Mouse (Mus musculus) CH12.LX (cell line): ENCODE measurements at regions not wholly inside any gene's neighbourhood (a gene's known extent, or its start where the extent isn't known, plus 50 kb on each side); places are given as distances from the start of the nearest gene placed in this dataset.

Source experiments
- DNase-seq: peaks from one replicate; pipeline ENCODE4 v3.0.0-alpha.2; 2013; ENCODE audit errors: extremely low read depth
- H3K27ac ChIP-seq: 2 replicates; pipeline ENCODE4 v1.5.1; 2012; ENCODE audit warnings: low read depth, mild to moderate bottlenecking, control low read depth, moderate library complexity; ENCODE audit not compliant: insufficient read depth
- H3K27me3 ChIP-seq: replicated peaks from 2 replicates; pipeline ENCODE3; 2012; ENCODE audit warnings: inconsistent platforms
- H3K36me3 ChIP-seq, 2 experiments: replicated peaks in 1 of 2; 2 replicates each; pipeline versions ENCODE3 to v1.6.1; 2012; ENCODE audit warnings: inconsistent platforms in 1 of 2, low read length in 1 of 2, mild to moderate bottlenecking in 1 of 2, mixed read lengths in 1 of 2, moderate library complexity in 1 of 2; ENCODE audit not compliant: control insufficient read depth in 1 of 2, insufficient read depth in 1 of 2
- H3K4me1 ChIP-seq, 2 experiments: 2 replicates each; pipeline ENCODE4 v1.6.1; 2012; ENCODE audit warnings: inconsistent platforms in 1 of 2, moderate library complexity in 1 of 2; ENCODE audit not compliant: insufficient read depth in 2 of 2, control insufficient read depth in 1 of 2
- H3K4me2 ChIP-seq: 2 replicates; pipeline ENCODE4 v1.6.1; 2012; ENCODE audit warnings: low read depth, mild to moderate bottlenecking, control low read depth; ENCODE audit not compliant: poor library complexity, insufficient read depth, severe bottlenecking
- H3K4me3 ChIP-seq, 3 experiments: fragments of 150-350 bp in 1 of 3; sonication (generic) in 1 of 3; replicated peaks in 1 of 3; 2 replicates each; pipeline versions ENCODE3 to v1.5.1; 2011 to 2012; ENCODE audit warnings: low read depth in 2 of 3, low read length in 2 of 3, mild to moderate bottlenecking in 2 of 3, moderate library complexity in 2 of 3, control low read depth in 1 of 3, improper control_type of control experiment in 1 of 3, inconsistent platforms in 1 of 3, mixed read lengths in 1 of 3; ENCODE audit not compliant: poor library complexity in 1 of 3
- H3K79me2 ChIP-seq: replicated peaks from 2 replicates; pipeline ENCODE4 v1.6.1; 2012; ENCODE audit warnings: mild to moderate bottlenecking, moderate library complexity; ENCODE audit not compliant: control insufficient read depth, poor library complexity, insufficient read depth, severe bottlenecking; ENCODE audit errors: extremely low read depth
- H3K9ac ChIP-seq: 2 replicates; pipeline ENCODE4 v1.6.1; 2012; ENCODE audit warnings: low read depth, mild to moderate bottlenecking, control low read depth, moderate library complexity; ENCODE audit not compliant: insufficient read depth
- H3K9me3 ChIP-seq: replicated peaks from 2 replicates; pipeline ENCODE3; 2012; ENCODE audit warnings: low read length, inconsistent platforms, mixed read lengths
- CHD2 ChIP-seq: IDR thresholded peaks from 2 replicates; pipeline ENCODE4 v1.6.1; 2011; ENCODE audit warnings: low read length, improper control_type of control experiment
- MAX ChIP-seq: IDR thresholded peaks from 2 replicates; pipeline ENCODE4 v1.6.1; 2011; ENCODE audit warnings: low read length, improper control_type of control experiment
- MAZ ChIP-seq: IDR thresholded peaks from 2 replicates; pipeline ENCODE4 v1.6.1; 2012; ENCODE audit warnings: low read depth, mild to moderate bottlenecking, inconsistent platforms, low read length, improper control_type of control experiment, moderate library complexity
- MEF2A ChIP-seq: IDR thresholded peaks from 2 replicates; pipeline ENCODE4 v1.6.1; 2014; ENCODE audit warnings: low read depth, mild to moderate bottlenecking, inconsistent platforms, low read length, improper control_type of control experiment, borderline replicate concordance
- MXI1 ChIP-seq: IDR thresholded peaks from 2 replicates; pipeline ENCODE4 v1.6.1; 2011; ENCODE audit warnings: mild to moderate bottlenecking, low read depth, low read length, improper control_type of control experiment
- MYC ChIP-seq: IDR thresholded peaks from 2 replicates; pipeline ENCODE4 v1.6.1; 2011; ENCODE audit warnings: low read depth, mild to moderate bottlenecking, improper control_type of control experiment, low read length
- TCF12 ChIP-seq: IDR thresholded peaks from 2 replicates; pipeline ENCODE4 v1.6.1; 2014; ENCODE audit warnings: low read depth, mild to moderate bottlenecking, inconsistent platforms, low read length, improper control_type of control experiment
- UBTF ChIP-seq: IDR thresholded peaks from 2 replicates; pipeline ENCODE4 v1.6.1; 2012; ENCODE audit warnings: low read depth, mild to moderate bottlenecking, inconsistent platforms, low read length, improper control_type of control experiment, moderate library complexity
- USF2 ChIP-seq: conservative IDR thresholded peaks from 2 replicates; pipeline ENCODE4 v1.6.1; 2011; ENCODE audit warnings: low read depth, low read length, improper control_type of control experiment
- ZNF384 ChIP-seq: IDR thresholded peaks from 2 replicates; pipeline ENCODE4 v1.6.1; 2012; ENCODE audit warnings: low read depth, low read length, improper control_type of control experiment, inconsistent platforms
- dilution Hi-C: fragments of 300-500 bp; cut with MboI; formaldehyde crosslinking; loops from 2 replicates; pipeline ENCODE4 v1.14.3; 2020; ENCODE audit warnings: low sequenced_read_pairs; ENCODE audit not compliant: extremely low pct_unique_long_range_greater_than_20kb, extremely low pct_ligation_motif_present
- in situ Hi-C: fragments of 300-500 bp; cut with MboI; formaldehyde crosslinking; loops from 3 replicates; pipeline ENCODE4 v1.14.3; 2019; ENCODE audit warnings: low sequenced_read_pairs, low pct_ligation_motif_present, low pct_unique_long_range_greater_than_20kb, mixed read lengths

DNA sequence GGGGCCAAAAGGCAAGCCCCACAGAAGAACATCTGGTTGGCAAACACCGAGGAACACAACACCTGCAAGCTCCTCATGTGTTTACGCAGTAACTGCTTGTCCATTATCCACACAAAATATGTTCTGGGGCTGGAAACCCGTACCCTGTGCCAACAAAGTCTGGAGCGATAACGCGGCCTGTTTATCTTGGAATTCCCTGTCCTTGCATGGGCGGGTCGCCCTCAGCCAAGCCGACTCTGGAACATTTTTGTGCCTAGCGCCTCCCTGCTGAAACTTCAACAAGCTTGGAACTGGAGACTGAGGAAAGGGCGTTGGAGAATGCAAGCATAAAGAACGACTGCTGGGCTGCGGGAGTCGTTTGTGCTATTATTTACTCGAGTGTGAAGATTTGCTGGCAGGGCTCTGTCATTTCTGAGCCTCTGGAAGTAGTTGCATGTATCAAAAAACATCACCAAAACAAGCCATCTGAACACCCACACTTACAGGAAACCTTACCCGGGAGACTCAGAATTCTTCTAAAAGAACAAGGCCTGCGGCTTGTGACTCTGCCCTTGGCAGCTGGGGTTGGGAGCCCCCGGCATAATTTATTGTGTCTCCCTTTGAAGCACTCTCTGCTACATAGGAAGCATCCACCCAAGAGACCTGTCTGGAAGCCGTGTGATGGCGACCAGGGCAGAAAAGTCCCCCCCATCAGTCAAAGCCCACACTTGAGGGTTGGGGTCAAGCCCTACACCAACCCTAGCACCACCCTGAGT is 338.3 kb upstream of the Rgma start:
- Histone ChIP-seq H3K9me3 (no peaks in the 10 kb centered on the region), H3K79me2 (no peaks in the 10 kb centered on the region), H3K27me3 (no peaks in the 10 kb centered on the region), H3K36me3 (no peaks in the 10 kb centered on the region), H3K4me1 (no peaks in the 10 kb centered on the region), H3K27ac (no peak overlapping the region), H3K4me3 (no peak overlapping the region), H3K9ac (no peak overlapping the region), H3K4me2 (no peak overlapping the region)
- DNase-seq: no peak
- TF ChIP-seq MEF2A (no peak), MAX (no peak), ZNF384 (no peak), UBTF (no peak), TCF12 (no peak), MXI1 (no peak), MYC (no peak)
- dilution Hi-C loops: no loop called here
- in situ Hi-C loops: no loop called here

GRCm38 (mm10) chr7:73037638-73038037 is 337.7 kb upstream of the Rgma start:
- H3K4me3 ChIP-seq: no peak overlapping the region
- H3K36me3 ChIP-seq: no peaks in the 10 kb centered on the region
- in situ Hi-C loops: no loop called here
- H3K9ac ChIP-seq: no peak overlapping the region
- DNase-seq: no peak
- no peaks in the 10 kb centered on the region for H3K27me3 ChIP-seq
- dilution Hi-C loops: no loop called here
- no peak overlapping the region for H3K27ac ChIP-seq
- H3K4me1 ChIP-seq: no peaks in the 10 kb centered on the region
- no peaks in the 10 kb centered on the region for H3K9me3 ChIP-seq
- H3K79me2 ChIP-seq: no peaks in the 10 kb centered on the region
- H3K4me2 ChIP-seq: no peak overlapping the region
- no peak for TF ChIP-seq CHD2
- no peak for TF ChIP-seq USF2

DNA sequence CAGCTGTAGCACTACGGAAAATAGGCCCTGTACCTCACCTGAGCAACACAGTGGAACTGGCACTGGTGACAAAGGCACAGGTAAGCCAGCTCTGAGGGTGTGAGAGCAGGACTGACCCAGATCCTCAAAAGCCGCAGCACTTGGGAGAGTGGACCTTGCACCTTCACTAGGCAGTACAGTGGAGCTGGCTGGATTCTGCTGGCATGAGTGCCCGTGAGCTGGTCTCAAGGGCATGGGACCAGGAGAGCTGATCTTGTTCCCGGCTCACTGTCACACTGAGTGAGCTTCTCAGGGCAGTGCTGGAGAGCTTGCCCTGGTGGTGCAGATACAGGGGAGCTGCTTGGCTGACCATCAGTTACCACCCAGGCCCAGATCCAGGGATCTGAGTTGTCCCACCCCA is 335.4 kb upstream of the Rgma start:
- H3K4me2 ChIP-seq: no peak overlapping the region
- no peaks in the 10 kb centered on the region for H3K79me2 ChIP-seq
- DNase-seq: no peak
- no peaks in the 10 kb centered on the region for H3K4me1 ChIP-seq
- in situ Hi-C loops (no loop called here), dilution Hi-C loops (no loop called here)
- no peaks in the 10 kb centered on the region for H3K9me3 ChIP-seq
- H3K9ac ChIP-seq: no peak overlapping the region
- H3K36me3 ChIP-seq: no peaks in the 10 kb centered on the region
- H3K4me3 ChIP-seq: no peak overlapping the region
- peaks cover 2% of the 10 kb centered on the region for H3K27me3 ChIP-seq
- no peak overlapping the region for H3K27ac ChIP-seq
- TF ChIP-seq MAZ: no peak
